Mouse (Mus musculus): ENCODE data around the gene Ano6.
A peak's percentile ranks its signal among the peaks of the same experiment; 100 is the strongest.

Gene Ano6

GRCm38 (mm10) chr15:95856684-95857595, 66.3 kb downstream of the Ano6 start:
- no peak for DNase-seq

DNA sequence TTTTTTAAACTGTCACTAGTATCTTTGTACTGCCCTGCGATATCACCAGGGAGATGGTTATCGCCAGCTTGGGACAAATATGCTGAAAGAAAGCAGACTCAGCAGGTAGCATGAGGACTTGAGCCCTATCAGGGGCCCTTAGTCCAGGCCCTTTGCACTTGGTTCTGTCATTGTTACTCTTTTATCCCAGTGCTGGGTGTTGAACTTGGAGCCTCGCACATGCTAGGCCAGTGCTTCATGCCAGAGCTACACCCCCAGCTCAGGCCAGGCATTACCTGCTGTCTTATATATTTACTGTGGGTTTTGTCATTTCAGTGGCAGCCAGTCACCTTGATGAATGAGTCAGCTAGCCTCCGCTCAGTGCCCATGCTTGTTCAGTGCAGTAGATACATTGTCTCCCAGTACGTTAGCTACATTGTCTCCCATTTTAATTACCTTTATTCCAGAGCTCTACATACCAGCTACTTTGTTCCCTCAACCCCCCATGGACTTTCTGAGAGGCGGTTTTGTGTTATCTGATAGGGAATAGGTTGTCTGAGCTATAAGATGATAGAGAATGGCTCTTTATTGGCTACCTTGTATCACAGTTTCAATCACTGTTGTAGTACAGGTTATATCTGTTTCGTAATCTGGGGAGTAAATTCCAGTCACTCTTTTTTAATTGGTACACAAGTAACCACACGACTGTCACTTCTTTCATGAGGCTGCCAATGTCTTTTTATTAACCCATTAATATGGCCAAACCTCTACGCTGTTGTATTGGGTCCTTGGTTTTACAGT, 68.4 kb downstream of the Ano6 start:
- no peak for DNase-seq

- DNase-seq: no peak
Measured at GRCm38 (mm10) chr15:95863865-95864660, 73.4 kb downstream of the Ano6 start.

- DNase-seq: no peak
Measured at GRCm38 (mm10) chr15:95865311-95866100, 74.9 kb downstream of the Ano6 start.

DNA sequence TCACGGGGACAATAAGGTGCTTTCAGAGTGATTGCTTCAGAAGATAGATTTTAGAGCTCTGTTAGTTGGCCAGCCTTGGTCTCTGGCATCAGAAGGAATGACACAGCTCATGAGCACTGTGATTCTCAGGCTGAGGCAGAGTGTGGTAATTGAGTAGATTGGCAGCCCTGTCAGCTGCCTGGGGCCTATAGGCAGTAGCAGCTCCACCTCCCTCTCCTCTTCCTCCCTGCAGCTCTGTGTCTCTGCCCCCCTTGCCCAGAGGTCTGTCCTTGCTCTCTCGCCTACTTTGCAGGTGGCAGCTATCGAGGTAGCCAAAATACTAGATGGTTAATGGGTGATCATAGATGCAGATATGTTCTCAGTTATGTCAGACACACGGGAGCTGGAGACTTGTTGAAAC, 77.5 kb downstream of the Ano6 start:
- no peak for DNase-seq

GRCm38 (mm10) chr15:95869611-95870010, 79.0 kb downstream of the Ano6 start:
- DNase-seq: no peak

GRCm38 (mm10) chr15:95871631-95872030, 81.0 kb downstream of the Ano6 start:
- no peak for DNase-seq

DNA sequence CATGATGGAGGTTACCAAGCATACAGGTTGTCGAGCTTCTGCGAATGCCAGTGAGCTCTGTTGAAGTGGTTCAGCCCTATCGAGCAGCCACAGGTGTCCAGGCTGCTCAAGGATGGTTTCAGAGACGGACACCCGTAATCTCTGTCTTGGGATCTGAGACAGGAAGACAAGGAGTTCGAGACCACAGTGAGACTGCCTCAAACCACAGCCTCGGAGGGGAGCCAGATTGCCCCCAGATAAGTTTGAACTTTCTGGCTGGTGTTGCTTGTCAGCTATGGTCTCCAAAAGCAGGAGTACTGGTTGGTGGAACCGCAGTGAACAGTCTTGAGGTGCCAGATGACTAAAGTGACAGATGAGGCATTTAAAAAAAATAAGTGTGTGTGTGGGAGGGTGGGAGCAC, 81.8 kb downstream of the Ano6 start:
- no peak for DNase-seq

- no peak for DNase-seq
Measured at GRCm38 (mm10) chr15:95873276-95873675, 82.6 kb downstream of the Ano6 start.

- DNase-seq: no peak
Measured at GRCm38 (mm10) chr15:95874216-95874615, 83.6 kb downstream of the Ano6 start.

DNA sequence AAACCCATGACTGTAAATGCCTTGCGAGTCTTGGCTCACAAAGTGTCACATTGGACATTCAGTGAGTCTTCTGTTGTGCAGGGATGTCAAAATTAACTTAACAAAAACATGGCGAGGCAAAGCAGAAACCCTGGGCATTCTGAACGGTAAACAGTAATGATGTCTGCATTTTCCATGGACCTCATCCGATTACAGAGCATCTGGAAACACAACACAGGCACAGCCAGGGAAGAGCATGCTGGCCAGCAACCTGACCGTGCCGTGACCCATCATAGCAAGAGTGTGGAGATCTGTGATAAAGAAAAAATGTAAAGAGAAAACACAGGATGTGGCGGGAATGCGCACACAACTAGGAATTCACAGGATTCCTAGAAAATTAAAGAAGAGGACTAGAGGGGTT, 84.1 kb downstream of the Ano6 start:
- DNase-seq: no peak

GRCm38 (mm10) chr15:95875898-95876297, 85.3 kb downstream of the Ano6 start:
- no peak for DNase-seq

DNA sequence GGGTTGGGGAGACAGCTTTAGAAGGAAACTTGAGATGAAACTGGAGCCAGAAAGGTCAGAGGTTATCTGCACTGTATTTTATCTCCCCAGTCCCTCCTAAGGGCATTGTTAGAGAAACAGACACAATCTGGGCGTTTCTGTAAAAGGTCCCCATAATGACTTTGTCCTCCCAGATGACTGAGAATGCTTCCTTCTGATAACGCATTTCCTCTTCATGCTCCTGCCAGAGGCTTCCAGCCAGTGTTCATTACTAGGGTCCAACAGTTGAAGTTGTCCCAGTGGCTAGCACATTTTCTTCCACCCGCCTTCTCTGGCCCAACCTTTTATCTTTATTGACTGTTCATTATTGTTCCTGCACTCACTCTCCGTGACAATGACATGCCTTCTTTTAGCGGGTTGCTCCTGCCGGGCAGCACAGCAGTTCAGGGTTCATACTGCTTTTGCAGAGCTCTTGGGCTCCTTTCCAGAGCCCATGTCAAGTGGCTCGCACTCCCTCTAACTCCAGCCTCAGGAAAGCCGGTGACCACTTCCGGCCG, 90.0 kb downstream of the Ano6 start:
- peak; percentile 73 for DNase-seq

DNA sequence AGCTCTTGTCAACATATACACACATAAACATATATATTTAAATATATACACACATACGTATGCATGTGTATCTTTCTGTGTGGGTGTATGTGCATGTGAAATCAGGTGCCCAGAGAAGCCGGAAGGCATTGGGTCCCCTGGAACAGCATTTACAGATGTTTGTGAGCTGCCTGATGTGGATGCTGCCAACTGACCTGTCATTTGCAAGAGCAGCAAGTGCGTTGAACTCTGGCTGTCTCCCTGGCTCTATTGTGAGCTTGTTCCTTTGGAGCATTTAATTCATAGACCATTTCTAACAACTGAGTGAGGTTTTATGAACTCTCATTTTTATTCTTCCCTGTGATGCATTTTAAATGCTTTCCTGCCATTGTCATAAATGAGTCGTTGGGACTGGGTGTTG, 91.8 kb downstream of the Ano6 start:
- DNase-seq: no peak

DNA sequence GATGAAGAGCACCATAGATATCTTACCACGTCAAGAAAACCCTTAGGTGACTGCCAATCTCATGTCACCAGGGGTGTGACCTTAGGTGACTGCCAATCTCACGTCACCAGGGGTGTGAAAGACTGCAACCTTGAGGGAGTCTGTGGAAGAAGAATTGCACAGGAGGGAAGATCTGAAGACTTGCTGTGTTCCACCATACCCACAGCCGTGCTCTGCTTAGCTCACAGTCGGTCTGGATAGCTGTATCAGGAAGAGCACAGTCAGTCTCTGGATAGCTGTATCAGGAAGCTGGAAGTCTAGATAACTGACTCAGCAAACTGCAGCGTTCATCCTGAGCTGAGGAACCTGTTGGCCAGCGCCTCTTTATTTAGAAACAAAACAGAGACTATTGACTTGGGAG, 92.9 kb downstream of the Ano6 start:
- DNase-seq: no peak

DNA sequence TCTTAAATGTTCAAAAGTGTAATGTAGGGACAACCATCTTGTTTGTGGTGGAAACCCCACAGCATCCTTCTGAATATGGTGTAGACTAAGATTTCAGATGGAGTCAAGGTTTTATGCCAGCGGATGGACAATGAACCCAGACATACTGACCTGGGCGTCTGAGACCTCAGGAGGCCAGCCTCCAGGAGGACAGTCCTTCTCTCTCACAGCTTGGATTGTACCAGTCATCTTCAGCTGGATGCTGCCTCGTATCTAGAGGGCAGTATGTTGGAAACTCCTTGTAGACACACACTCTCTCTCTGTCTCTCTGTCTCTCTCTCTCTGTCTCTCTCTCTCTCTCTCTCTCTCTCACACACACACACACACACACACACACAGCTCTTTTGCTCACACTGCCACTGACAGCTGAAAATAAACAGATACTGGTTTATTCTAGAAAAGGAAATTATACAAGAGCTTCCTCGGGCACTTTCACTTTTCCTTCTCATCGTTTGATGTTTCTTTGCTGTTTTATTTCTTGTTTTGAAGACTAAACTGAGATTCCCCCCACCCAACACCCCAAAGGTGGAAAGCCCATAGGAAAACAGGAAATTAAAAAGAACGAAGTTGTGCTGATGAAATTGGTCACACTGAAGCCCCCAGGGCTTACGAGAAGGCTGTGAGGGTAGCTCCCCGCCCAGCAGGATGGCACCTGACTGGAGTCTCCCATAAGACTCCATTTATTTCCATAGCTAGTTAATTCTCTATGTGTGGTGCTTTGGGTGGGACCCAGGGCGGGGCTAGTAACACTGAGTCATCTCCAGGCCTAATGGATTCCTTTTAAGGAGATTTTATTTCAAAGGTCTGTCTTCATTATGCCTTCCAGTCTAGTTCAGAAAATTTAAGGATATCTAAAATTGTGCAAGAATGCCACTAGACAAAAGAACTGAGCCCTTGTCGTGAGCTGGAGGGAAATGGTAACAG, 94.3 kb downstream of the Ano6 start:
- no peak for DNase-seq

GRCm38 (mm10) chr15:95885953-95886820, 95.5 kb downstream of the Ano6 start:
- DNase-seq: no peak

DNA sequence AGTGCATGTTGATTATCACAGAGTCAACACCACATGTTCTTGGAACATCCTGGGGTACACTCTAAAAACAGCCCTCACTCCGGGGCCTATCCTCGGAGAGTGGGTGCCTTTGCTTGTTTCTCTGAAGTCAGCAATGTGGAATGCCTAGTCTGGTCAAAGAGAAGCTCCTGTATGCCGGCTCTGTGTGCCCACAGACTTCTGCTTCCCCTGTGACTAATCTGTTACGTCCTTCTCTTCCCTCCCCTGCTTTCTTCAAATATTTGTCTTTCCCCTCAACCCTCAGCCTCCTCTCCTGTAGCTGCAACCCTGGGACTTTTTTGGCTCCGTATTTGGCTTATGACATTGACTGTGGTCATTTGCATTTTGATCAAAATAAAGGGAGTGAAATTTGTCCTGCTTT, 96.7 kb downstream of the Ano6 start:
- peak; percentile 73 for DNase-seq

DNA sequence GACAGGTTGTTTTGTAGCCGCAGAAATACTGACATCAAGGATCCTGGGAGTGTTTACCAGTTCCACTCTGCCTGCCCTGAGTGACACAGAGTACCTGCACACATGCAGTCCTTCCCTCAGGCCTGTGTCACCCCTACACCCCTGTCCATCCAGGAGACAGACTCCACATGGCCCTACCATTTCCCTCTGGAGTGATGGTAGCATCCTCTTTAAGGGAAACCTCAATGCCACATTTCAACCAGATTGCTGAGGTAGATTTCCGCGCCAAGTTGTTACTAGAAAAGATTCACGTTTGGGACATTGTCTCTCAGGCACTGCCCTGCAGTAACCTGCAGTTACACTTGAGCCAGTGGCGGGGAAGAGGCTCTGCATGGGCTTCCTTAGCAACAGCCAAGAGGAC, 97.9 kb downstream of the Ano6 start:
- DNase-seq: no peak

DNA sequence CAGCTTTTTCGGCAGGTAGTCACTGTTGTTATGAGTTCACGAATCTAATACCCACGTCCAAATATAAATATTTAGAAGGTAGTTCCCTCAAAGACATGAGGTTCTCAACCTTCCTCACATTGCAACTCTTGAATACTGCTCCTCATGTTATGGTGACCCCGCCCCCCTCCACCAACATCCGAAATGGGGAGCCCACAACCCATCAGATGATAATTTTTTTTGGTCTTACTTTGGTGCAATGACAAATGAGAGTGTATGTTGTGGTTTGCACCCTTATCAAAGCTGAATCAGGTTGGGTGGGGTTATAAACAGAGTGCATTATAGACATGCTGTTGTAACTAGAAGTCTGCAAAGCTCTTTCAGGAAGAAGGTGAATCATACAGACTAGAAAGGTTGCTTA, 99.7 kb downstream of the Ano6 start:
- DNase-seq: no peak
